Mouse (Mus musculus) heart, adult 2 months (tissue): ENCODE data around the gene Ryr1. TPM values are rescaled to one million over a fixed set of nuclear protein-coding genes. Genes with fewer than 3 reads are reported as not detected.

ENCODE experiments used
- DNase-seq, 2 experiments: peaks; one replicate each; pipeline ENCODE4 v3.0.0; 2021
- H3K27ac ChIP-seq: fragments of 200-600 bp; 2 replicates; pipeline ENCODE4 v1.8.1; 2022
- H3K27me3 ChIP-seq: fragments of 200-500 bp; 2 replicates; pipeline ENCODE4 v1.6.1; 2012; ENCODE audit warnings: mild to moderate bottlenecking, low read length, inconsistent platforms, mixed read lengths; ENCODE audit not compliant: control insufficient read depth, insufficient read depth
- H3K36me3 ChIP-seq: fragments of 200-500 bp; 2 replicates; pipeline ENCODE4 v1.6.1; 2012; ENCODE audit warnings: low read length, inconsistent platforms; ENCODE audit not compliant: control insufficient read depth, insufficient read depth
- H3K4me1 ChIP-seq: fragments of 200-500 bp; 2 replicates; pipeline ENCODE4 v1.6.1; 2011; ENCODE audit warnings: low read length; ENCODE audit not compliant: control insufficient read depth, insufficient read depth
- H3K4me3 ChIP-seq: fragments of 200-600 bp; 2 replicates; pipeline ENCODE4 v1.8.1; 2022
- H3K79me2 ChIP-seq: fragments of 200-500 bp; replicated peaks from 2 replicates; pipeline ENCODE4 v1.6.1; 2012; ENCODE audit warnings: mild to moderate bottlenecking, inconsistent platforms, low read length, moderate library complexity, mixed read lengths; ENCODE audit not compliant: control insufficient read depth, insufficient read depth
- H3K9ac ChIP-seq: fragments of 200-500 bp; 2 replicates; pipeline ENCODE4 v1.6.1; 2012; ENCODE audit warnings: low read depth, mild to moderate bottlenecking, control low read depth, inconsistent platforms, low read length, mixed read lengths
- CTCF ChIP-seq: fragments of 200-600 bp; IDR thresholded peaks from 2 replicates; pipeline ENCODE4 v1.8.1; 2022; ENCODE audit warnings: antibody characterized with exemption, mild to moderate bottlenecking, moderate library complexity
- EP300 ChIP-seq: fragments of 200-500 bp; IDR thresholded peaks from 2 replicates; pipeline ENCODE4 v1.6.1; 2011; ENCODE audit warnings: low read depth, low read length, control low read depth; ENCODE audit not compliant: insufficient read depth
- POLR2A ChIP-seq: fragments of 200-500 bp; IDR thresholded peaks from 2 replicates; pipeline ENCODE4 v1.6.1; 2011; ENCODE audit warnings: mild to moderate bottlenecking, low read depth, low read length, control low read depth; ENCODE audit not compliant: insufficient read depth
- WGBS: fragments of 180-500 bp; shearing (Covaris S2); methylation state at CpG from one replicate; pipeline ENCODE4 v1.1.7; 2018; 5-methylcytosine and 5-hydroxymethylcytosine counted together
- intact Hi-C: fragments of 180-260 bp; cut with DNase I; formaldehyde crosslinking; loops from one replicate; pipeline ENCODE4 v1.15.1; 2025
- polyA plus RNA-seq: library from polyadenylated mRNA; depleted of rRNA; stranded (reverse); fragments of >200 nt; gene quantifications from 2 replicates; pipeline ENCODE4 v1.2.3, GENCODE M21; 2012
- total RNA-seq, 2 experiments: library from RNA; stranded (reverse); gene quantifications; 2 replicates each; pipeline ENCODE4 v1.2.3; 2021

Ryr1 gene
- total and polyA plus RNA-seq, 3 experiments = under 0.01 to 0.18 (median 0.08) TPM

- Histone ChIP-seq H3K27ac (no peak overlapping the region), H3K27me3 (no peaks in the 10 kb centered on the region), H3K9ac (no peak overlapping the region), H3K36me3 (no peaks in the 10 kb centered on the region), H3K79me2 (no peaks in the 10 kb centered on the region), H3K4me1 (no peaks in the 10 kb centered on the region), H3K4me3 (no peak overlapping the region)
- intact Hi-C loops = loop anchor here (10.0 kb wide), 1 partner anchor 135 kb away; no protein-coding TSS in a partner anchor
- 80% methylated on average over 14 of the region's 14 CpGs for WGBS
- DNase-seq = no peak
- TF ChIP-seq EP300 (no peak), CTCF (no peak), POLR2A (no peak)
Observed at GRCm38 (mm10) chr7:29029690-29030656, 95.0 kb downstream of the Ryr1 start.

GRCm38 (mm10) chr7:29028761-29029160 is 96.2 kb downstream of the Ryr1 start:
- TF ChIP-seq EP300 (no peak), CTCF (no peak), POLR2A (no peak)
- H3K27ac ChIP-seq = no peak overlapping the region
- H3K4me3 ChIP-seq = no peak overlapping the region
- 70% methylated on average over 6 of the region's 6 CpGs for WGBS
- no peak for DNase-seq
- intact Hi-C loops = no loop called here
- no peaks in the 10 kb centered on the region for H3K36me3 ChIP-seq
- no peak overlapping the region for H3K9ac ChIP-seq
- H3K27me3 ChIP-seq = no peaks in the 10 kb centered on the region
- no peaks in the 10 kb centered on the region for H3K4me1 ChIP-seq
- H3K79me2 ChIP-seq = no peaks in the 10 kb centered on the region

DNA sequence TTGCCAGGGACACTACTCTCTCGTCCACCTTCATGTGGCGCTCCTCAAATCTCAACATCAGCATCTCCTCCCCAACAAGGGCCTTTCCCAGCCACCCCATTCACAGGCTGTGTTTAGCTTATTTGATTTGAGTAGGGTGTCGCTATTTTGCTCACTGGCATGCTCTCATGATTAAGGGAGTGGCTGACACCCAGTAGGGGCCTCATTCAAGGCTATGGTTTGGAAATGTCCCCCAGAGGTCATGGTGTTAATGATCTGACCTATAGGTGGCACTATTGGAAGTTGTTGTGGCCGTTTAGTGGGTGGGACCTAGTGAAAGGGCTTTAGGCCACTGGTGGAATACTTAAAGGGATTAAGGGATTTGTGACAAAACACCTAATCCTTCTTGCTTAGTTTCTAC is 98.2 kb downstream of the Ryr1 start:
- H3K27ac ChIP-seq = no peak overlapping the region
- no peak overlapping the region for H3K4me3 ChIP-seq
- no peak overlapping the region for H3K9ac ChIP-seq
- no peaks in the 10 kb centered on the region for H3K27me3 ChIP-seq
- no peaks in the 10 kb centered on the region for H3K79me2 ChIP-seq
- intact Hi-C loops = no loop called here
- no peak for DNase-seq
- no peaks in the 10 kb centered on the region for H3K36me3 ChIP-seq
- no peaks in the 10 kb centered on the region for H3K4me1 ChIP-seq
- 81% methylated on average over 4 of the region's 4 CpGs for WGBS
- TF ChIP-seq EP300 = no peak
- TF ChIP-seq CTCF = no peak
- TF ChIP-seq POLR2A = no peak

DNA sequence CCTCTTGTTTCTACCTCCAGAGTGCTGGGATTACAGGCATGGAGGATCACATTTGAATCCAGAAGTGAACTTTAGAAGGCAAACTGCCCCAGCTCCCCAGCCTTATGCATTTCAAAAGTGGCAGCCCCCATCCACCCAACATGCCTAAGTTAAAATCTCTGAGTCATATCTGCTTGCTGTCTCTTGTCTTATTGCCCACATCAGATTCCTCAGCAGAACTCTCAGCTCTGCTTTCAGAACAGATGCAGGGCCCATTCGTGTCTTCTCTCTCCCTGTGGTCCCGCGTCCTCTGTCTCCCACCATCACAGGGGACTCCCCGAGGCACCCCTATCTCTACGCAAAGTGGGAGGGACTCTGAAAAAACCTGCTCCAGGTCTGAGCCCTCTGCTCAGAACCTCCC is 98.8 kb downstream of the Ryr1 start:
- TF ChIP-seq POLR2A (no peak), CTCF (no peak), EP300 (no peak)
- H3K27ac ChIP-seq = no peak overlapping the region
- DNase-seq = no peak
- H3K27me3 ChIP-seq = no peaks in the 10 kb centered on the region
- no peak overlapping the region for H3K9ac ChIP-seq
- intact Hi-C loops = no loop called here
- H3K4me3 ChIP-seq = no peak overlapping the region
- H3K79me2 ChIP-seq = no peaks in the 10 kb centered on the region
- H3K36me3 ChIP-seq = no peaks in the 10 kb centered on the region
- WGBS = 78% methylated on average over 5 of the region's 5 CpGs
- no peaks in the 10 kb centered on the region for H3K4me1 ChIP-seq

DNA sequence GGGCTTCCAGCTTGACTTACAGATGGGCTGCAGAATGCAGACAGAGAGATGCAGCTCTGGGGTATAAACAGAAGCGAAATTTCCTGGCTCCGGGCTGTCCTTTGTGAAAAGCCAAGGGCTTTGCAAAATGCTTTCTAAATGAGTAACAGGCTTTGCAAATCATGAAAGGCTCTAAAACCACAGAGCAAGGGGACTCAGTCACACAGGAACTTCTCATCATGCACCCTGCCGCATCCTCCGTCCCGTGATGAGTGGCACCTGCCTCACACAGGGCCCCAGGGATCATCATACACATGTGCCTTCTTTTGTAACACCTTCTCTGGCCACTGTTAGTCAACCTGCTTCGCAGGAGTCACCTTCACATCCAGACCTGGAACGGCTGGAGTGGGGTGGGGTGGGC is 99.4 kb downstream of the Ryr1 start:
- no peak overlapping the region for H3K27ac ChIP-seq
- H3K79me2 ChIP-seq = no peaks in the 10 kb centered on the region
- no peaks in the 10 kb centered on the region for H3K27me3 ChIP-seq
- DNase-seq = no peak
- no peak overlapping the region for H3K9ac ChIP-seq
- WGBS = 83% methylated on average over 7 of the region's 7 CpGs
- H3K4me3 ChIP-seq = no peak overlapping the region
- H3K36me3 ChIP-seq = no peaks in the 10 kb centered on the region
- intact Hi-C loops = no loop called here
- no peak for TF ChIP-seq CTCF
- no peak for TF ChIP-seq POLR2A
- TF ChIP-seq EP300 = no peak
- no peaks in the 10 kb centered on the region for H3K4me1 ChIP-seq

- no peaks in the 10 kb centered on the region for H3K79me2 ChIP-seq
- H3K9ac ChIP-seq = no peak overlapping the region
- H3K4me1 ChIP-seq = no peaks in the 10 kb centered on the region
- H3K27ac ChIP-seq = no peak overlapping the region
- H3K36me3 ChIP-seq = no peaks in the 10 kb centered on the region
- 85% methylated on average over 8 of the region's 8 CpGs for WGBS
- H3K27me3 ChIP-seq = peaks cover 10% of the 10 kb centered on the region
- H3K4me3 ChIP-seq = no peak overlapping the region
- intact Hi-C loops = no loop called here
- no peak for TF ChIP-seq EP300
- TF ChIP-seq CTCF = no peak
- TF ChIP-seq POLR2A = no peak
- no peak for DNase-seq
Observed at GRCm38 (mm10) chr7:29023514-29023913, 101.5 kb downstream of the Ryr1 start.
